7 mouse cellular contexts compared by ENCODE assay signal in the genomic region with DNA sequence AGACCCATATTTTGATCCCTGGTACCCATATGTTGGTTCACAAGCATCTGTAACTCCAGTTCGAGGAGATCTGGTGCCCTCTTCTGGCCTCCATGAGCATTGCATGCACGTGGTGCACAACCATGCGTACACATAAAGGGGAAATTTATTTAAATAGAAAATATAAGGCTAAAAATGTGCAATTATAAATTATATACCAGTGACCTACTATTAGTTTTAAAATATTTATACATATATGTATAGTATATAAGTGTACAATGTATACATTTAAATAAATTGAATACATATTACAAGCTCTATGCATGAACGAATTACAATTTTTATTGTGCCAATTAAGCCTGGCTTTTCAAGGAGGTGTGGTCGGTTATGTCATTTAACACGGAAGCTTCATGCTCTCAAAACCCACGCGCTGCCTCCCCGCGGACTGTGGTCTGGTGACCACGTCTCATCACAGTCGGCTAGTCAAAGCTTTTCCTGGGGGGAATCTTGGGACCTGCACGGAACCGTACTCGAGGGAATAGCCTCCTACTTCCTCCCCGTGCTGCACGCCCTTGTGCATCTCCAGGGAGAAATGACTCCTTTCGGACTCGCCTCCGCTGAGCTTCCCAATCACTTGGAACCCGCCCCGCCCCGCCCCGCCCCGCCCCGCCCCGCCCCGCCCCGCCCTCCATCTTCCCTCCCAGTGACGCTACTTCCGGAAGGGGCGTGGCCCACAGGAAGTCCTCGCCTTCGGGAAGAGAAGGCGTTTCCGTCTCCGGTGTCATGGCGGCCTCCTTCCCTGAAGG. TPM values are rescaled to one million over a fixed set of nuclear protein-coding genes. Genes with fewer than 3 reads are reported as not detected.
A peak's percentile ranks its signal among the peaks of the same experiment; 100 is the strongest.
DNase-seq lines count a peak whose midpoint lies in the region; ATAC-seq lines count a peak whose summit lies in the region.

TSS of gene Mettl2 (plus strand) at position 691 of the 785 bp plus-strand sequence.

- H3K9me3 ChIP-seq in intestine, embryonic 15.5 days: no peaks in the 10 kb centered on the region
- H3K9me3 ChIP-seq in midbrain, embryonic 10.5 days (replicated peaks): no peaks in the 10 kb centered on the region

- peak within 1 kb of the TSS; percentile 73 for H3K9ac ChIP-seq in intestine, embryonic 15.5 days

- peak within 1 kb of the TSS; percentile 97 for H3K4me3 ChIP-seq in intestine, embryonic 15.5 days (replicated peaks)
- H3K4me3 ChIP-seq in midbrain, embryonic 10.5 days: peak within 1 kb of the TSS; percentile 99

- H3K4me2 ChIP-seq in intestine, embryonic 15.5 days (replicated peaks): peak within 1 kb of the TSS; percentile 76

- H3K4me1 ChIP-seq in intestine, embryonic 15.5 days (replicated peaks): peaks cover 11% of the 10 kb centered on the region
- peaks cover 13% of the 10 kb centered on the region for H3K4me1 ChIP-seq in midbrain, embryonic 10.5 days

- peak; percentile 85 for DNase-seq in adrenal gland, adult 2 months
- DNase-seq in embryo, embryonic 11.5 days (ENCODE audit: low read depth, low spot score): peak; percentile 76
- peak; percentile 67 to 75 for DNase-seq in gastrocnemius, postnatal 36 days
- DNase-seq in left cerebral cortex, postnatal 25 days (ENCODE audit: low spot score in 2 of 2): peak; percentile 81 to 86
- peak; percentile 90 for DNase-seq in midbrain, embryonic 10.5 days (ENCODE audit: low spot score)
- peak; percentile 83 for DNase-seq in right cerebral cortex, postnatal 4 days

- H3K36me3 ChIP-seq in intestine, embryonic 15.5 days: 0 out of 2 replicates have a peak, but pooled peaks cover 5% of the 10 kb centered on the region
- peaks cover 24% of the 10 kb centered on the region for H3K36me3 ChIP-seq in midbrain, embryonic 10.5 days

- peak; percentile 95 for ATAC-seq in intestine, embryonic 15.5 days

- peak within 1 kb of the TSS; percentile 84 for H3K27ac ChIP-seq in intestine, embryonic 15.5 days
- peak within 1 kb of the TSS; percentile 79 for H3K27ac ChIP-seq in midbrain, embryonic 10.5 days (replicated peaks)

- WGBS in intestine, embryonic 15.5 days: 2% methylated on average over 37 of the region's 38 CpGs
- WGBS in midbrain, embryonic 10.5 days: 3% methylated on average over 38 of the region's 38 CpGs

- intact Hi-C loops in gastrocnemius, postnatal 36 days (cut with DNase I): loop anchor here (5.0 to 10.0 kb wide), 4 partner anchors 51 to 531 kb away; partner anchors contain the start of gene Tlk2
- intact Hi-C loops in left cerebral cortex, postnatal 25 days (cut with DNase I): loop anchor here (1.0 to 2.0 kb wide), 2 partner anchors 55 to 535 kb away; no protein-coding TSS in a partner anchor

- H3K27me3 ChIP-seq in intestine, embryonic 15.5 days (replicated peaks): no peaks in the 10 kb centered on the region
- no peaks in the 10 kb centered on the region for H3K27me3 ChIP-seq in midbrain, embryonic 10.5 days (ENCODE audit: low read depth, poor library complexity, severe bottlenecking)

RNA-seq across cellular contexts. Expression of gene Mettl2, which starts in this region (rescaled TPM):
- 10 to 100 TPM; 18.9 to 24.0 TPM for total RNA-seq in adrenal gland, adult 2 months (2021)
- 9.0 and 9.2 TPM in 2 replicates for polyA plus RNA-seq in adrenal gland, adult 2 months (2012; rRNA removed)
- total RNA-seq in gastrocnemius, postnatal 36 days (2021): 1 to 10 TPM; 6.0 to 8.4 TPM
- 36.2 and 38.0 TPM in 2 replicates for polyA plus RNA-seq in intestine, embryonic 15.5 days (2015; fragmentation: Nextera tagmentation; extraction: Ambion mirVana)
- total RNA-seq in left cerebral cortex, postnatal 25 days (2021): 10 to 100 TPM; 12.0 to 16.3 TPM
- 51.4 and 56.3 TPM in 2 replicates for polyA plus RNA-seq in midbrain, embryonic 10.5 days (2016; fragmentation: Nextera tagmentation; extraction: Ambion mirVana)

Comparison
In these comparisons a context has a peak if more than half of its experiments do, and no peak if none do; other contexts are left out.
1. Peak in every context shown above with its lines: DNase-seq, ATAC-seq, H3K4me3 ChIP-seq and H3K27ac ChIP-seq.